Mouse (Mus musculus): ENCODE data around the gene Zfp334. TPM values are rescaled to one million over a fixed set of nuclear protein-coding genes. Genes with fewer than 3 reads are reported as not detected.

Zfp334 gene
- polyA plus RNA-seq, 1 experiment from 2014 or later: 8.7 TPM

Other genes starting within 250 kb of the Zfp334 start
- gene Cdh22, start 153.4 kb downstream of the Zfp334 start, polyA plus RNA-seq (2014; fragmentation: Nextera tagmentation; extraction: Ambion mirVana): 0.33 and 0.93 TPM in 2 replicates
- gene Slc35c2, start 100.4 kb downstream of the Zfp334 start, polyA plus RNA-seq (2014; fragmentation: Nextera tagmentation; extraction: Ambion mirVana): 45.6 and 52.1 TPM in 2 replicates
- gene Elmo2, start 61.8 kb downstream of the Zfp334 start, polyA plus RNA-seq (2014; fragmentation: Nextera tagmentation; extraction: Ambion mirVana): 70.6 and 77.3 TPM in 2 replicates
- 0.55 and 0.64 TPM in 2 replicates for gene Zfp663, start 19.5 kb downstream of the Zfp334 start, polyA plus RNA-seq (2014; fragmentation: Nextera tagmentation; extraction: Ambion mirVana)
- gene Ocstamp, start 12.1 kb upstream of the Zfp334 start, polyA plus RNA-seq (2014; fragmentation: Nextera tagmentation; extraction: Ambion mirVana): 0.35 and 1.1 TPM in 2 replicates
- 1.6 and 1.9 TPM in 2 replicates for gene Slc13a3, start 85.0 kb upstream of the Zfp334 start, polyA plus RNA-seq (2014; fragmentation: Nextera tagmentation; extraction: Ambion mirVana)
- 32.8 and 35.4 TPM in 2 replicates for gene Trp53rka, start 105.1 kb upstream of the Zfp334 start, polyA plus RNA-seq (2014; fragmentation: Nextera tagmentation; extraction: Ambion mirVana)
- 10.4 and 11.7 TPM in 2 replicates for gene Slc2a10, start 115.5 kb upstream of the Zfp334 start, polyA plus RNA-seq (2014; fragmentation: Nextera tagmentation; extraction: Ambion mirVana)
- 21.5 and 21.9 TPM in 2 replicates for gene Eya2, start 206.8 kb upstream of the Zfp334 start, polyA plus RNA-seq (2014; fragmentation: Nextera tagmentation; extraction: Ambion mirVana)